Mouse (Mus musculus): ENCODE measurements at regions not wholly inside any gene's neighbourhood (a gene's known extent, or its start where the extent isn't known, plus 50 kb on each side); places are given as distances from the start of the nearest gene placed in this dataset.

DNA sequence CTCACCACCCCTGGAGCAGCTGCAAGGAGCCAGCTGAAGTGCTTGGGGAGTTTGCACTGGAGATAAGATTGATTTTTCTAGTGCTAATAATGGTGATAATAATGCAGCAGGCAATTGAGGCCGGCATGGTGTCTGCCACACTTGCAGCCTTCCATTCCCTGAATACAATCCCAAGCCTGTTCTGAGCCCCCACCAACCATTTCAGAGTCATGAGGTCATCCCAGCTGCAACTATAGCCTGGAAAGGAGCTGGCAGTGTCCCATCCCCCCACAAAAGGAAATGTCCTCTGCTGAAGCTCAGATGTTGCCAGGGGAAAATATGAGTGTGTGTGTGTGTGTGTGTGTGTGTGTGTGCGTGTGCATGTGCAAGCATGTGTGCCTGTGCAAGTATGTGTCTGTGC lies 160.2 kb upstream of the Gas1 start:
- H3K4me2 ChIP-seq (replicated peaks; ENCODE audit: low read depth, low read length, severe bottlenecking): no peak overlapping the region
- WGBS: 44% methylated on average over 2 of the region's 2 CpGs
- H3K9ac ChIP-seq (ENCODE audit: low read depth, low read length, severe bottlenecking): no peak overlapping the region
- DNase-seq (ENCODE audit: low spot score) (peak; percentile 66), ATAC-seq (ENCODE audit: low FRiP score, low read depth) (peak; percentile 62)
- H3K9me3 ChIP-seq (ENCODE audit: control insufficient read depth, low read length): peaks cover 5% of the 10 kb centered on the region; the same call in 1 of the 2 replicates
- peaks cover 18% of the 10 kb centered on the region for H3K4me1 ChIP-seq (ENCODE audit: control insufficient read depth, insufficient read depth, low read length)
- no peaks in the 10 kb centered on the region for H3K27me3 ChIP-seq (ENCODE audit: control insufficient read depth, insufficient read depth, low read length)
- no peak for TF ChIP-seq POLR2A (IDR thresholded peaks at IDR 0.05; ENCODE audit: borderline replicate concordance, extremely low read depth, insufficient read depth, insufficient read length)
- H3K27ac ChIP-seq (replicated peaks; ENCODE audit: low read depth, low read length): peak overlapping the region; percentile 70
- no peaks in the 10 kb centered on the region for H3K36me3 ChIP-seq (ENCODE audit: control insufficient read depth, insufficient read depth, low read length)
- no peak overlapping the region for H3K4me3 ChIP-seq (replicated peaks; ENCODE audit: low read length)

DNA sequence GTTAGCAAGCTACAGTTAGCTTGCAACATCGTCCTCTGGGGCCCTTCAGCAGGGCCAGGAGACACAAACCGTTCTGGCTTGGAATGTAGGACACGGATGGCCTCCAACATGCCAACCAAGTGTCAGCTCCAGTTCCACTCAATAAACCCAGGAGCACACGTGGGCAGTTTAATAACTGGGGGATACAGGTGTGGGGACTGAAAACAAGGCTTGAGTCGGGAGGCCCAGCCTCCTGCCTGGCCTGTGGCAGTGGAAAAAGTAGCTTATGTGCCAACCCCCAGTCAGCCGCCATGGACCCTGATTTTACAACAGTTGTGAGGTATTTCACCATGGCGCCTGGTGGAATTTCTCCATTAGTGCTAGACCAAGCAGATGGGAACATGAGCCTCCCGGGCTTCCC lies 160.9 kb upstream of the Gas1 start:
- Histone ChIP-seq H3K4me2 (replicated peaks; ENCODE audit: low read depth, low read length, severe bottlenecking) (no peak overlapping the region), H3K27me3 (ENCODE audit: control insufficient read depth, insufficient read depth, low read length) (no peaks in the 10 kb centered on the region), H3K36me3 (ENCODE audit: control insufficient read depth, insufficient read depth, low read length) (no peaks in the 10 kb centered on the region), H3K9me3 (ENCODE audit: control insufficient read depth, low read length) (peaks cover 5% of the 10 kb centered on the region; the same call in 1 of the 2 replicates), H3K9ac (ENCODE audit: low read depth, low read length, severe bottlenecking) (no peak overlapping the region), H3K4me3 (replicated peaks; ENCODE audit: low read length) (no peak overlapping the region), H3K4me1 (ENCODE audit: control insufficient read depth, insufficient read depth, low read length) (peaks cover 18% of the 10 kb centered on the region), H3K27ac (replicated peaks; ENCODE audit: low read depth, low read length) (peak overlapping the region; percentile 70)
- DNase-seq (ENCODE audit: low spot score): peak; percentile 59
- 21% methylated on average over 8 of the region's 8 CpGs for WGBS
- TF ChIP-seq POLR2A (IDR thresholded peaks at IDR 0.05; ENCODE audit: borderline replicate concordance, extremely low read depth, insufficient read depth, insufficient read length): no peak
- ATAC-seq (ENCODE audit: low FRiP score, low read depth): peak; percentile 72

DNA sequence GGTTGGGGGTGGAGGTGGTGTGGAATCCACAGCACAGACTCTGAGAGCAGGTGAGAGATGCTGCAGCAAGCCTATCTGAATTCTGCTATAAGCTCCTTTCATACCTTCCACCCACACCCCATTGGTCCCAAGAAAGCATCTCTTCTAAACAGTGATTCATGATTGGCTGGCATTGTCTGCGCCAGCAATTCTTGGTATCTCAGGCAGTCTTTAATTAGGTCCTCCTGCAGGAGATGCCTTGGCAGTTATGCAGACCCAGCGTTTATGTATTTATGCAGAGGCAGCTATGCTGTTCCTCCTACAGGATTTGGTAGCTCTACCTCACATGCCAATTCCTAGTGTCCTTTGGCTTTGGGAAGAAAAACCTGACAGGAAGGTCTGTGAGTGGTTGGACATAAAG lies 162.9 kb upstream of the Gas1 start:
- no peak for TF ChIP-seq POLR2A (IDR thresholded peaks at IDR 0.05; ENCODE audit: borderline replicate concordance, extremely low read depth, insufficient read depth, insufficient read length)
- peaks cover 18% of the 10 kb centered on the region for H3K4me1 ChIP-seq (ENCODE audit: control insufficient read depth, insufficient read depth, low read length)
- DNase-seq (ENCODE audit: low spot score) (no peak), ATAC-seq (ENCODE audit: low FRiP score, low read depth) (no peak)
- H3K27me3 ChIP-seq (ENCODE audit: control insufficient read depth, insufficient read depth, low read length): no peaks in the 10 kb centered on the region
- H3K27ac ChIP-seq (replicated peaks; ENCODE audit: low read depth, low read length): no peak overlapping the region
- no peaks in the 10 kb centered on the region for H3K36me3 ChIP-seq (ENCODE audit: control insufficient read depth, insufficient read depth, low read length)
- no peak overlapping the region for H3K4me2 ChIP-seq (replicated peaks; ENCODE audit: low read depth, low read length, severe bottlenecking)
- H3K9ac ChIP-seq (ENCODE audit: low read depth, low read length, severe bottlenecking): no peak overlapping the region
- no peak overlapping the region for H3K4me3 ChIP-seq (replicated peaks; ENCODE audit: low read length)
- 82% methylated on average over 2 of the region's 2 CpGs for WGBS
- peaks cover 5% of the 10 kb centered on the region; the same call in 1 of the 2 replicates for H3K9me3 ChIP-seq (ENCODE audit: control insufficient read depth, low read length)

- DNase-seq (ENCODE audit: low spot score) (peak; percentile 79), ATAC-seq (ENCODE audit: low FRiP score, low read depth) (peak; percentile 87)
- Histone ChIP-seq H3K27me3 (ENCODE audit: control insufficient read depth, insufficient read depth, low read length) (no peaks in the 10 kb centered on the region), H3K9ac (ENCODE audit: low read depth, low read length, severe bottlenecking) (no peak overlapping the region), H3K4me1 (ENCODE audit: control insufficient read depth, insufficient read depth, low read length) (peaks cover 21% of the 10 kb centered on the region), H3K36me3 (ENCODE audit: control insufficient read depth, insufficient read depth, low read length) (no peaks in the 10 kb centered on the region), H3K4me2 (replicated peaks; ENCODE audit: low read depth, low read length, severe bottlenecking) (no peak overlapping the region; the same call in 1 of the 2 replicates), H3K27ac (replicated peaks; ENCODE audit: low read depth, low read length) (peak overlapping the region; percentile 70), H3K9me3 (ENCODE audit: control insufficient read depth, low read length) (no peaks in the 10 kb centered on the region), H3K4me3 (replicated peaks; ENCODE audit: low read length) (no peak overlapping the region)
- no peak for TF ChIP-seq POLR2A (IDR thresholded peaks at IDR 0.05; ENCODE audit: borderline replicate concordance, extremely low read depth, insufficient read depth, insufficient read length)
- WGBS: 12% methylated on average over 7 of the region's 7 CpGs
These were observed 170.7 kb upstream of the Gas1 start for GRCm38 (mm10) chr13:60347881-60348280.

GRCm38 (mm10) chr13:60348438-60348837 lies 171.3 kb upstream of the Gas1 start:
- peak overlapping the region; percentile 70 for H3K27ac ChIP-seq (replicated peaks; ENCODE audit: low read depth, low read length)
- ATAC-seq (ENCODE audit: low FRiP score, low read depth): 0 out of 2 replicates have a peak, but pooled peaks have one; percentile 29
- no peaks in the 10 kb centered on the region for H3K27me3 ChIP-seq (ENCODE audit: control insufficient read depth, insufficient read depth, low read length)
- TF ChIP-seq POLR2A (IDR thresholded peaks at IDR 0.05; ENCODE audit: borderline replicate concordance, extremely low read depth, insufficient read depth, insufficient read length): no peak
- H3K4me3 ChIP-seq (replicated peaks; ENCODE audit: low read length): no peak overlapping the region
- no peak overlapping the region for H3K9ac ChIP-seq (ENCODE audit: low read depth, low read length, severe bottlenecking)
- H3K9me3 ChIP-seq (ENCODE audit: control insufficient read depth, low read length): no peaks in the 10 kb centered on the region
- no peak overlapping the region for H3K4me2 ChIP-seq (replicated peaks; ENCODE audit: low read depth, low read length, severe bottlenecking)
- no peaks in the 10 kb centered on the region for H3K36me3 ChIP-seq (ENCODE audit: control insufficient read depth, insufficient read depth, low read length)
- peaks cover 21% of the 10 kb centered on the region for H3K4me1 ChIP-seq (ENCODE audit: control insufficient read depth, insufficient read depth, low read length)
- 31% methylated on average over 2 of the region's 2 CpGs for WGBS
- no peak for DNase-seq (ENCODE audit: low spot score)

All from limb, embryonic 14.5 days (tissue).